Mouse (Mus musculus) spleen, adult 2 months (tissue): ENCODE data around the gene Clic1.

Source experiments
- CTCF ChIP-seq: fragments of 200-500 bp; IDR thresholded peaks from 2 replicates; pipeline ENCODE4 v1.5.1; 2011; ENCODE audit warnings: mild to moderate bottlenecking, inconsistent platforms; ENCODE audit not compliant: insufficient read depth, insufficient read length, insufficient replicate concordance; ENCODE audit errors: extremely low read depth
- POLR2A ChIP-seq: fragments of 200-500 bp; IDR thresholded peaks from 2 replicates; pipeline ENCODE4 v1.6.1; 2011; ENCODE audit warnings: low read depth, low read length, inconsistent platforms

DNA sequence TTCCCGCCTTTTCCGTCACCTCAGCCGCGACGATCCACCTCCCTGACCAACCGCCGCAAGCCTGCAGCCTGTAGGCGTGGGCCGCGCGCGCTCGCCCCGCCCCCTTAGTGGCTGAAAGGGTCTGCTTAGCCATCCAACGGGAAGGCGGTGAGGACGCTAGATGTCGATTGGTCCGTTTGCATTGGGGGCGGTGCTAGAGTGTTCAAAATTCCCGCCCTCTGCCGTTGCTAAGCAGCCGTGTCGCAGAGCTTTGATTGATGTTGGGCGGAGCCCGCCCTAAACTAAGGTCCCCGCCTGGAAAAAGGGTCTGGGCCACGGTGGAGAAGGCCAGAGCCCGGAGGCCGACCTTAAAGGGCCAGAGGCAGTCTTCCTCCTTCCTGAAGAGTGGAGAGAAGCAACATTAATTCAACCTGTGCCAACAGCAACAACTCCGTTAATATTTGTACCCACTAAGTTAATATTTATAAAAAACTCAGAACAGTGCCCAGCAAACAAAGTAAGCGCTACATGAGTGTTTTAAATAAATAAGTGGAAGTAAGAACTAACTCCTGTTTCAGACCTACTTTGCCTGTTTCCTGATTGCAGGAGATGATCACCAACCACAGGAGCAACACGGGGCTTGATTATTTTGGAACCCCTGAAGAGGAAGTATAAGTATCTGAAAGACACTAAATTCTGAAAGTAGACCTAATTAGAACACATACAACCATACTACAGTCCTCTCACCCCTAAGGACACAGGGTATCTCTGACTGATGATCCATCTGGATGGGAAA lies 2.9 kb upstream of the Clic1 start, which contains the start of gene Msh5:
- TF ChIP-seq POLR2A (no peak), CTCF (no peak)
